Mouse (Mus musculus): ENCODE measurements around the gene Cd38. TPM values are rescaled to one million over a fixed set of nuclear protein-coding genes. Genes with fewer than 3 reads are reported as not detected.

Gene Cd38
- polyA plus RNA-seq, 1 experiment from 2014 or later = 22.0 TPM

- Histone ChIP-seq H3K4me1 (replicated peaks; ENCODE audit: control insufficient read depth, insufficient read depth, low read length) (no peaks in the 10 kb centered on the region), H3K27ac (ENCODE audit: low read depth, low read length) (no peak overlapping the region), H3K36me3 (ENCODE audit: control insufficient read depth, insufficient read depth, low read length) (no peaks in the 10 kb centered on the region), H3K4me2 (no peak overlapping the region), H3K4me3 (ENCODE audit: low read depth, low read length) (no peak overlapping the region), H3K9ac (ENCODE audit: low read depth, low read length) (no peak overlapping the region), H3K27me3 (replicated peaks; ENCODE audit: control insufficient read depth, insufficient read depth, low read length) (no peaks in the 10 kb centered on the region), H3K9me3 (ENCODE audit: control insufficient read depth, low read length) (no peaks in the 10 kb centered on the region)
- DNase-seq (ENCODE audit: low spot score) (no peak), ATAC-seq (replicated peaks; ENCODE audit: low FRiP score) (no peak)
- 70% methylated on average over 3 of the region's 3 CpGs for WGBS
Measured at GRCm38 (mm10) chr5:43848275-43848674, 20.1 kb upstream of the Cd38 start.

DNA sequence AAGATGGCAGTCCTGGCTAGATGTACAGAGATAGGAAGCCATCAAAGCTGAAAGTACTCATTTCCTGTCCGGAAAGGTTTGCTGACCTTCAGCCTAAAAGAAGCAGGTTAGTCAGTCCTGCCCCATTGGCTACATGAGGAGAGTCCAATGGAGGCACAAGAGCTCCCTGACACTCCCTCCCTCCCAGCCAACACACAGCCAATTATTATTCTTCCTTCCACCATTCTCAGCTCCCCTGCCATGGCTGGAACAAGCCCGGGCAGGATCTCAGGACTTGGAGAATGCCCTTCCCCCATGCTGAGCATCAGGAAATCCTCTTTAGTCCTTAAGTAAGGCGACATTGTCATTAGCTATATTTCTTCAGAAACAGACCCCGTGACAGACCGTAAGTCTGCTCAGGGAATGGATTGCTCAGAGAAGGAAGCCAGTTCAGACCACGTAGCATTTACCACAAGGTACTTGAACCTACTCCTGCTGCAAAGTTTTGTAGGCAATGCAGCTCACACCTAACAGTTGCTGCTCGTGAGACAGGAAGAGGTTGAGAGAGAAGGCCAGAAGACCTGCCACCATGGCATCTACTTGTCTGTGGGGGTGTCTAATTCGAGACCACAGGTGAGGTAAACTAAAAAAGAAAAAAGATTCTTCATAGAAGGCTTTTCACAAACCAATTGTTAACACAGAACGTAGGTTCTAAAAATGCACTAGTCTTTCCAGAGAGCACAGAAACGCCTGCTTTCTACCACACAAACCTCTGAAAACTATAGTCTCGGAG is 15.1 kb upstream of the Cd38 start:
- H3K36me3 ChIP-seq (ENCODE audit: control insufficient read depth, insufficient read depth, low read length) = no peaks in the 10 kb centered on the region
- no peak overlapping the region for H3K27ac ChIP-seq (ENCODE audit: low read depth, low read length)
- H3K4me2 ChIP-seq = no peak overlapping the region
- ATAC-seq (replicated peaks; ENCODE audit: low FRiP score) (no peak), DNase-seq (ENCODE audit: low spot score) (no peak)
- H3K4me1 ChIP-seq (replicated peaks; ENCODE audit: control insufficient read depth, insufficient read depth, low read length) = no peaks in the 10 kb centered on the region
- no peaks in the 10 kb centered on the region for H3K27me3 ChIP-seq (replicated peaks; ENCODE audit: control insufficient read depth, insufficient read depth, low read length)
- no peak overlapping the region for H3K9ac ChIP-seq (ENCODE audit: low read depth, low read length)
- no peak overlapping the region for H3K4me3 ChIP-seq (ENCODE audit: low read depth, low read length)
- H3K9me3 ChIP-seq (ENCODE audit: control insufficient read depth, low read length) = peaks cover 6% of the 10 kb centered on the region; the same call in 1 of the 2 replicates
- WGBS = 64% methylated on average over 11 of the region's 11 CpGs

DNA sequence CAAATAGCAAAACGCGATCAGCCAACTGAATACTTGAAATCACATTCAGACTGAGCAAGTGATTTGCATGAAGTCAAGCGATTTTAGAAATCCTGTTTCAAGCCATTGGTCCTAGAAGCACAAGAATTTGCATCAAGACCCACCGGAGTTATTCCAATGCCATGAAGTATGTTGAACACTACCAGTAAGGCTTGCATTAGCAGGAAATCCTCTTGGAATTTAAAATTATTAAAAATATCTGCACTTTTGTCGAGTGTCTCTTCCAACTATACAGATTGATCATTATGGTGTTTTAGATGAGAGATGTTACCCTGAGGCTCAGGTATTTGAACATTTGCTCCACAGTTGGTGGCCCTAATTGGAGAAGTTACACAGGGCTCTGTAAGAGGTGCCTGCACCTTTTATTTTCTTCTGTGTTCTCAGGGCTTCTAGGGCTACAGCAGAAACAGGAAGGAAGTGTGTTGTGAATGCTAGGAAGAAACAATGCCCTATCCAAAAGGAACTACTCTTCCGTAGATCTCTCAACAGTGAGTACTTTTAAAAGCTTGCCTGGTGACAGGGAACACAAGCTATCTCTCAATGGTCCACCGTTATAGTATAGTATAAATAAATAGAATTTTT is 14.4 kb upstream of the Cd38 start:
- no peaks in the 10 kb centered on the region for H3K36me3 ChIP-seq (ENCODE audit: control insufficient read depth, insufficient read depth, low read length)
- no peak overlapping the region for H3K27ac ChIP-seq (ENCODE audit: low read depth, low read length)

GRCm38 (mm10) chr5:43855769-43856168 is 12.6 kb upstream of the Cd38 start:
- Histone ChIP-seq H3K9me3 (ENCODE audit: control insufficient read depth, low read length) (peaks cover 6% of the 10 kb centered on the region; the same call in 1 of the 2 replicates), H3K4me1 (replicated peaks; ENCODE audit: control insufficient read depth, insufficient read depth, low read length) (no peaks in the 10 kb centered on the region), H3K4me3 (ENCODE audit: low read depth, low read length) (no peak overlapping the region), H3K27me3 (replicated peaks; ENCODE audit: control insufficient read depth, insufficient read depth, low read length) (no peaks in the 10 kb centered on the region), H3K4me2 (no peak overlapping the region), H3K36me3 (ENCODE audit: control insufficient read depth, insufficient read depth, low read length) (no peaks in the 10 kb centered on the region), H3K27ac (ENCODE audit: low read depth, low read length) (no peak overlapping the region), H3K9ac (ENCODE audit: low read depth, low read length) (no peak overlapping the region)
- ATAC-seq (replicated peaks; ENCODE audit: low FRiP score) (no peak), DNase-seq (ENCODE audit: low spot score) (no peak)
- 27% methylated on average over 2 of the region's 2 CpGs for WGBS

More for the DNA sequence above, 14.4 kb upstream of the Cd38 start:
- 70% methylated on average over 7 of the region's 7 CpGs for WGBS
- no peak for ATAC-seq (replicated peaks; ENCODE audit: low FRiP score)
- Histone ChIP-seq H3K9me3 (ENCODE audit: control insufficient read depth, low read length) (peaks cover 6% of the 10 kb centered on the region; the same call in 1 of the 2 replicates), H3K4me2 (no peak overlapping the region), H3K9ac (ENCODE audit: low read depth, low read length) (no peak overlapping the region), H3K4me3 (ENCODE audit: low read depth, low read length) (no peak overlapping the region), H3K27me3 (replicated peaks; ENCODE audit: control insufficient read depth, insufficient read depth, low read length) (no peaks in the 10 kb centered on the region), H3K4me1 (replicated peaks; ENCODE audit: control insufficient read depth, insufficient read depth, low read length) (no peaks in the 10 kb centered on the region)
- DNase-seq (ENCODE audit: low spot score) = no peak

GRCm38 (mm10) chr5:43859663-43860062 is 8.7 kb upstream of the Cd38 start:
- ATAC-seq (replicated peaks; ENCODE audit: low FRiP score) (no peak), DNase-seq (ENCODE audit: low spot score) (no peak)
- Histone ChIP-seq H3K4me1 (replicated peaks; ENCODE audit: control insufficient read depth, insufficient read depth, low read length) (0 out of 2 replicates have a peak, but pooled peaks cover 2% of the 10 kb centered on the region), H3K9me3 (ENCODE audit: control insufficient read depth, low read length) (peaks cover 6% of the 10 kb centered on the region; the same call in 1 of the 2 replicates), H3K4me3 (ENCODE audit: low read depth, low read length) (no peak overlapping the region), H3K9ac (ENCODE audit: low read depth, low read length) (no peak overlapping the region), H3K27me3 (replicated peaks; ENCODE audit: control insufficient read depth, insufficient read depth, low read length) (no peaks in the 10 kb centered on the region), H3K27ac (ENCODE audit: low read depth, low read length) (no peak overlapping the region), H3K4me2 (no peak overlapping the region), H3K36me3 (ENCODE audit: control insufficient read depth, insufficient read depth, low read length) (no peaks in the 10 kb centered on the region)
- 73% methylated on average over 8 of the region's 8 CpGs for WGBS

DNA sequence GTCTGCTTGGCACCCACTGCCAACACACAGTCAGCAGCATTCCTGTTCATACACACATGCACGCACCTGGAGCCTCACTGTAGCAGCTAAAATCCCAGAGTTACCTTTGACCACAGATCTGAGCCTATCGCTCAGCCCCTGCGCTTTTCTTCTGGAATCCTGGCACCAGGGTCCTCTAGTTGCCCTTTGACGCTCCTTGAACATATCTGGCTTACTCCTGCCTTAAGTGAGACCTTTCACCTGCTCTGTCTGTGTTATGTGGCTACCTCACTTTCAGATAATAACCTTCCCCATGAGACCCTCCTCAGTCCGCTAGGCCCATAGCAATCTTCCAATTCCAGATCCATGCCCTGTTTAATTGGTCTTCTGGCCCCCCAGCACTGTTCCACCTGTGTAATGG is 8.3 kb upstream of the Cd38 start:
- no peak overlapping the region for H3K27ac ChIP-seq (ENCODE audit: low read depth, low read length)
- no peak for DNase-seq (ENCODE audit: low spot score)
- H3K27me3 ChIP-seq (replicated peaks; ENCODE audit: control insufficient read depth, insufficient read depth, low read length) = no peaks in the 10 kb centered on the region
- H3K4me1 ChIP-seq (replicated peaks; ENCODE audit: control insufficient read depth, insufficient read depth, low read length) = 0 out of 2 replicates have a peak, but pooled peaks cover 2% of the 10 kb centered on the region
- peaks cover 6% of the 10 kb centered on the region; the same call in 1 of the 2 replicates for H3K9me3 ChIP-seq (ENCODE audit: control insufficient read depth, low read length)
- H3K4me2 ChIP-seq = no peak overlapping the region
- H3K9ac ChIP-seq (ENCODE audit: low read depth, low read length) = no peak overlapping the region
- H3K4me3 ChIP-seq (ENCODE audit: low read depth, low read length) = no peak overlapping the region
- no peak for ATAC-seq (replicated peaks; ENCODE audit: low FRiP score)
- 87% methylated on average over 5 of the region's 5 CpGs for WGBS
- H3K36me3 ChIP-seq (ENCODE audit: control insufficient read depth, insufficient read depth, low read length) = no peaks in the 10 kb centered on the region

GRCm38 (mm10) chr5:43860670-43861431 is 7.5 kb upstream of the Cd38 start:
- Histone ChIP-seq H3K27me3 (replicated peaks; ENCODE audit: control insufficient read depth, insufficient read depth, low read length) (no peaks in the 10 kb centered on the region), H3K4me1 (replicated peaks; ENCODE audit: control insufficient read depth, insufficient read depth, low read length) (0 out of 2 replicates have a peak, but pooled peaks cover 2% of the 10 kb centered on the region), H3K36me3 (ENCODE audit: control insufficient read depth, insufficient read depth, low read length) (no peaks in the 10 kb centered on the region), H3K9ac (ENCODE audit: low read depth, low read length) (no peak overlapping the region), H3K4me2 (no peak overlapping the region), H3K4me3 (ENCODE audit: low read depth, low read length) (no peak overlapping the region), H3K27ac (ENCODE audit: low read depth, low read length) (no peak overlapping the region), H3K9me3 (ENCODE audit: control insufficient read depth, low read length) (peaks cover 6% of the 10 kb centered on the region; the same call in 1 of the 2 replicates)
- ATAC-seq (replicated peaks; ENCODE audit: low FRiP score) (no peak), DNase-seq (ENCODE audit: low spot score) (no peak)
- WGBS = 62% methylated on average over 5 of the region's 5 CpGs

GRCm38 (mm10) chr5:43863642-43864041 is 4.7 kb upstream of the Cd38 start:
- Histone ChIP-seq H3K36me3 (ENCODE audit: control insufficient read depth, insufficient read depth, low read length) (no peaks in the 10 kb centered on the region), H3K4me3 (ENCODE audit: low read depth, low read length) (no peak overlapping the region), H3K27ac (ENCODE audit: low read depth, low read length) (no peak overlapping the region), H3K27me3 (replicated peaks; ENCODE audit: control insufficient read depth, insufficient read depth, low read length) (no peaks in the 10 kb centered on the region), H3K9me3 (ENCODE audit: control insufficient read depth, low read length) (no peaks in the 10 kb centered on the region), H3K9ac (ENCODE audit: low read depth, low read length) (no peak overlapping the region), H3K4me1 (replicated peaks; ENCODE audit: control insufficient read depth, insufficient read depth, low read length) (0 out of 2 replicates have a peak, but pooled peaks cover 4% of the 10 kb centered on the region), H3K4me2 (no peak overlapping the region)
- 59% methylated on average over 6 of the region's 6 CpGs for WGBS
- no peak for ATAC-seq (replicated peaks; ENCODE audit: low FRiP score)
- DNase-seq (ENCODE audit: low spot score) = no peak
